In genomic region chr2:77522223-77522622, GRCm38 (mm10) we compare ENCODE assay signal across 26 mouse cellular contexts.
A peak's percentile ranks its signal among the peaks of the same experiment; 100 is the strongest.
DNase-seq lines count a peak whose midpoint lies in the region; ATAC-seq and TF ChIP-seq lines count a peak whose summit lies in the region.
"Had no signal": no experiment of that assay in that cellular context is flagged by ENCODE, and none has a peak within 500 bp of the region (broad histone marks: within the 10 kb centered on the region; RNA-seq: fewer than 3 reads in every experiment).

No protein-coding gene starts in this region.

- TF ChIP-seq CTCF in small intestine, adult 2 months (IDR thresholded peaks at IDR 0.05; ENCODE audit: extremely low read depth, insufficient read length, insufficient replicate concordance, low read depth, low read length), result no peak

- TF ChIP-seq POLR2A in small intestine, adult 2 months (IDR thresholded peaks at IDR 0.05; ENCODE audit: low read depth, low read length), result no peak

- no peak overlapping the region for H3K4me2 ChIP-seq in kidney, embryonic 16.5 days (replicated peaks; ENCODE audit: low read depth, low read length)
- no peak overlapping the region for H3K4me2 ChIP-seq in intestine, embryonic 15.5 days (replicated peaks)
- H3K4me2 ChIP-seq: heart, embryonic 13.5 days; lung, embryonic 15.5 days; neural tube, embryonic 13.5 days had no signal

- WGBS in kidney, embryonic 16.5 days, result 50% methylated on average over 4 of the region's 4 CpGs
- WGBS in intestine, embryonic 15.5 days, result 33% methylated on average over 4 of the region's 4 CpGs
- 40% methylated on average over 4 of the region's 4 CpGs for WGBS in small intestine, adult 2 months

- no peak overlapping the region for H3K4me3 ChIP-seq in kidney, embryonic 16.5 days (ENCODE audit: low read length)
- H3K4me3 ChIP-seq in intestine, embryonic 15.5 days (replicated peaks), result no peak overlapping the region
- no peak overlapping the region for H3K4me3 ChIP-seq in small intestine, adult 2 months (ENCODE audit: low read depth, low read length)
- H3K4me3 ChIP-seq: heart, embryonic 13.5 days; left cerebral cortex, adult 2 months; lung, embryonic 15.5 days; midbrain, embryonic 10.5 days; myocyte; neural tube, embryonic 13.5 days had no signal

- H3K27me3 ChIP-seq in kidney, embryonic 16.5 days (ENCODE audit: insufficient read depth, low read length), result no peaks in the 10 kb centered on the region
- no peaks in the 10 kb centered on the region for H3K27me3 ChIP-seq in intestine, embryonic 15.5 days (replicated peaks)
- no peaks in the 10 kb centered on the region for H3K27me3 ChIP-seq in small intestine, adult 2 months (ENCODE audit: control insufficient read depth, insufficient read depth, low read length)
- H3K27me3 ChIP-seq: CH12.LX; heart, embryonic 13.5 days; lung, embryonic 15.5 days had no signal

- H3K36me3 ChIP-seq in kidney, embryonic 16.5 days (ENCODE audit: insufficient read depth, low read length), result no peaks in the 10 kb centered on the region
- no peaks in the 10 kb centered on the region for H3K36me3 ChIP-seq in intestine, embryonic 15.5 days
- no peaks in the 10 kb centered on the region for H3K36me3 ChIP-seq in small intestine, adult 2 months (ENCODE audit: control insufficient read depth, insufficient read depth, low read length)
- H3K36me3 ChIP-seq: G1E; heart, embryonic 13.5 days; lung, embryonic 15.5 days; midbrain, embryonic 10.5 days; neural tube, embryonic 13.5 days had no signal

- H3K27ac ChIP-seq in kidney, embryonic 16.5 days (ENCODE audit: low read length), result no peak overlapping the region
- H3K27ac ChIP-seq in intestine, embryonic 15.5 days, result no peak overlapping the region
- peak overlapping the region; percentile 54 for H3K27ac ChIP-seq in small intestine, adult 2 months (ENCODE audit: insufficient read depth, low read depth, low read length)
- H3K27ac ChIP-seq: heart, embryonic 13.5 days; left cerebral cortex, adult 2 months; lung, embryonic 15.5 days; midbrain, embryonic 10.5 days; neural tube, embryonic 13.5 days had no signal

- DNase-seq in kidney, postnatal 14 days, result peak; percentile 33
- DNase-seq in R1 (ENCODE audit: low read depth, low spot score), result peak; percentile 8
- DNase-seq in left cerebral cortex, adult 11 months (ENCODE audit: low spot score), result no peak
- no peak for DNase-seq in cerebellum, adult 11 months
- DNase-seq in layer of hippocampus, adult 11-12 months (ENCODE audit: low spot score), result no peak
- DNase-seq: adrenal gland, adult 8-10 months; B cell, adult 2 months; cerebellum, adult 2 months; cerebellum, postnatal 25 days; heart, postnatal 14 days; layer of hippocampus, adult 9-11 months; retina, postnatal 1 day had no signal

- no peak overlapping the region for H3K9ac ChIP-seq in kidney, embryonic 16.5 days (replicated peaks; ENCODE audit: low read length)
- H3K9ac ChIP-seq in intestine, embryonic 15.5 days, result no peak overlapping the region
- H3K9ac ChIP-seq: heart, embryonic 13.5 days; lung, embryonic 15.5 days; neural tube, embryonic 13.5 days had no signal

- peaks cover 7% of the 10 kb centered on the region for H3K4me1 ChIP-seq in kidney, embryonic 16.5 days (ENCODE audit: insufficient read depth, low read length)
- 0 out of 2 replicates have a peak, but pooled peaks cover 3% of the 10 kb centered on the region for H3K4me1 ChIP-seq in intestine, embryonic 15.5 days (replicated peaks)
- H3K4me1 ChIP-seq in small intestine, adult 2 months (ENCODE audit: control insufficient read depth, insufficient read depth, insufficient read length, low read length), result peaks cover 5% of the 10 kb centered on the region; the same call in 1 of the 2 replicates

- no peaks in the 10 kb centered on the region for H3K9me3 ChIP-seq in kidney, embryonic 16.5 days (ENCODE audit: low read length)
- no peaks in the 10 kb centered on the region for H3K9me3 ChIP-seq in intestine, embryonic 15.5 days
- H3K9me3 ChIP-seq: heart, embryonic 13.5 days; lung, embryonic 15.5 days; midbrain, embryonic 10.5 days; neural tube, embryonic 13.5 days had no signal

- ATAC-seq in kidney, embryonic 16.5 days (ENCODE audit: low FRiP score, low TSS enrichment), result no peak
- peak; percentile 91 for ATAC-seq in intestine, embryonic 15.5 days
- ATAC-seq: activated CD4-positive, CD25-positive, alpha-beta regulatory T cell, adult 4 months; forebrain, embryonic 14.5 days; midbrain, embryonic 16.5 days had no signal

Comparison
In these comparisons a context has a peak if more than half of its experiments do, and no peak if none do; other contexts are left out.
1. DNase-seq: peak in kidney, postnatal 14 days (single experiment) and R1 (single experiment); none in left cerebral cortex, adult 11 months (single experiment), cerebellum, adult 11 months (single experiment) and layer of hippocampus, adult 11-12 months (single experiment).